Mouse (Mus musculus): Measurements from ENCODE around the gene Bcl2.

DNA sequence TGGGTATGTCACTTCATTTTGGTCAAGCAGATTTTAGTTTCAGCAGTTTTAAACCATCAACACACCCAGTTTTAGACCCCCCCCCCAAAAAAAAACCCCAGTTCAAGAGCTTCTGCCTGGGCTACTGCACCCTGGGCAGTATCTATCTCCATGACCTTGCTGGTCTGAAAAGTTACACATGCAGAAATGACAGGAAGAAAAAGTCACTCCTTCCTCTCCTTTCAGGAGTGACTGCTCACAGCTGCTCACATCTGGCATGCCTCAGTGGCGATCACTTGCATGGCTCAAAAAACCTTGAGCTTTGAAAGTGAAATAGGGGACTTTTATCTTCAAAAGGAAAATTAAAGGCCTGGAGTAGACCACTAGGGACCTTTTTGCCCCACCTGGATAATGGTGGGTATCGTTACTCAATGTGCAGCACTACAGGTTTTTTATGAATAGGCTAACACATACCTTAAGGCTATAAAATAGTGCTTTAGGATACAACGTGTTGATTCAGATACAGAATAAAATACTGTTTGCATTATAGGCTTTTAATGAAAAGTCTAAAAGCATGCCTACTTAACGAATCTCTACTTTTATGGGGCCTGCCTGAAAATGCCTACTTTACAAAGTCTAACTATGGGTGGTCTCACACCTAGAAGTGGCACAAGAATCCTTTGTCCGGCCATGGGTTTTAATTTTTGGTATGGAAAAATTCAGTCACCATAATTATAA lies 116.3 kb downstream of the Bcl2 start:
- TF ChIP-seq CTCF (IDR thresholded peaks at IDR 0.05; ENCODE audit: borderline replicate concordance, insufficient read depth, low read length): no peak
- TF ChIP-seq POLR2A (IDR thresholded peaks at IDR 0.05; ENCODE audit: low read depth, low read length): no peak
